Mouse (Mus musculus): ENCODE measurements around the gene Qpctl. TPM values are rescaled to one million over a fixed set of nuclear protein-coding genes. Genes with fewer than 3 reads are reported as not detected.

Gene Qpctl
- polyA plus RNA-seq, 1 experiment from 2014 or later = 6.4 TPM

DNA sequence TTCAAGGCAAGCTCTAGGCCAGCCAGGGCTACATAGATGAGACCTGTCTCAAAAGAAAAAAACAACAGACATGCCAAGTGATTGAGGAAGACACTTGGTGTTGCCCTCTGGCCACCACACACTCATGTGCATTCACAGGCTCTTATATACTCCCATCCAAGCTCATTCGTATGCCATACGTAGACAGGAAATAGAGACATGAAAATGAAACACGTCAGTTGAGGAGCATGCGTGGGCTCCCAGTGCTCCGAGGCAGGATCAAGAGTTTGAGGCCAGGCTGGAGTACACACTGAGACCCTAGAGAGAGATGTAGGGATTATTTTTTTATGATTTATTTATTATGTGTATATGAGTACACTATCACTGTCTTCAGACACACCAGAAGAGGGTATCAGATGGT lies 19.7 kb downstream of the Qpctl start:
- Histone ChIP-seq H3K4me2 (no peak overlapping the region), H3K36me3 (ENCODE audit: control insufficient read depth, insufficient read depth, low read length) (no peaks in the 10 kb centered on the region), H3K27me3 (ENCODE audit: control insufficient read depth, insufficient read depth, low read length) (no peaks in the 10 kb centered on the region), H3K27ac (ENCODE audit: low read depth, low read length) (no peak overlapping the region), H3K4me3 (ENCODE audit: low read depth, low read length) (no peak overlapping the region), H3K4me1 (ENCODE audit: control insufficient read depth, insufficient read depth, low read length) (peaks cover 5% of the 10 kb centered on the region; the same call in 1 of the 2 replicates), H3K9me3 (replicated peaks; ENCODE audit: control insufficient read depth, low read length) (no peaks in the 10 kb centered on the region), H3K9ac (ENCODE audit: low read depth, low read length) (no peak overlapping the region)
- 91% methylated on average over 5 of the region's 5 CpGs for WGBS (ENCODE audit: insufficient replicate concordance)
- no peak for ATAC-seq (replicated peaks; ENCODE audit: insufficient number of reproducible peaks, low FRiP score, low TSS enrichment)

DNA sequence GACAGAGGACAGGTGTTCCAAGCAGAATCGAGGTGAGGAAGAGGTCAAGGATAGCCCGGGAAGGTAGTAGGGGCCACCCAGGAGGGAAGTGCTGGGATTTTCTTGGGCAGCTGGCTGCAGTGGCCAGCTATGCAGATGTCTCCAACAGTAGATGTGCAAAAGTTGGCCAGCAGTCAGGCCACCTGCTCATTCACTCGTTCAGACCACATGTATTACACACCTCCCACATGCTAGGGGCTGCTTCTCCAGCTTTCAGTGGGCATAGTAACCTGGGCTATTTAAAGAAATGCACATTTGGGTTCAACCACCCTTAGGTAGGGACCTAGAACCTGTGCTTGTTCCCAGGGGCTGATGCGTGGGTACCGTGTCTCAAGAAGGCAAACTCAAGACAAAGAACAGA lies 21.3 kb downstream of the Qpctl start:
- H3K9ac ChIP-seq (ENCODE audit: low read depth, low read length) = no peak overlapping the region
- H3K4me2 ChIP-seq = no peak overlapping the region
- 90% methylated on average over 5 of the region's 5 CpGs for WGBS (ENCODE audit: insufficient replicate concordance)
- no peak for ATAC-seq (replicated peaks; ENCODE audit: insufficient number of reproducible peaks, low FRiP score, low TSS enrichment)
- no peaks in the 10 kb centered on the region for H3K9me3 ChIP-seq (replicated peaks; ENCODE audit: control insufficient read depth, low read length)
- H3K4me1 ChIP-seq (ENCODE audit: control insufficient read depth, insufficient read depth, low read length) = peaks cover 5% of the 10 kb centered on the region; the same call in 1 of the 2 replicates
- no peak overlapping the region for H3K27ac ChIP-seq (ENCODE audit: low read depth, low read length)
- H3K27me3 ChIP-seq (ENCODE audit: control insufficient read depth, insufficient read depth, low read length) = no peaks in the 10 kb centered on the region
- H3K36me3 ChIP-seq (ENCODE audit: control insufficient read depth, insufficient read depth, low read length) = no peaks in the 10 kb centered on the region
- no peak overlapping the region for H3K4me3 ChIP-seq (ENCODE audit: low read depth, low read length)

DNA sequence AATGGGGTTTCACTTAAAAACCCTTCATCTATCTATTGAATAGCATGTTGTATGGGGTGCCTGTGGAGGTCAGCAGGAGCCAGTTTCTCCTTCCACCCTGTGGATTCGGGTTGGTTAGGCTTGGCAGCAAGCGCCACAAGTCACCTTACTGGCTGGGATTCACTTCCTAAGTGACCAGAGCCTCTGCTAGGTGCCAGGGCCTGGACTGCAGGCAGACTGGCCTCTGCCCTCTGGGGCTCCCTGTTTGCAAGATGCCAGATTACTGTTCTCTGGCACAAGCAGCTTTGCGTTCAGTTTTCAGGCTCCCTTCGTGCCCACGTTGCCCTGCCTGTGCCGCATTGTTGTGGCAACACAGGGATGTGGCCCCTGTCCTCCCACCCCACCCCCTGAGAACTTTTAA lies 24.4 kb downstream of the Qpctl start:
- peaks cover 8% of the 10 kb centered on the region for H3K4me1 ChIP-seq (ENCODE audit: control insufficient read depth, insufficient read depth, low read length)
- no peak for ATAC-seq (replicated peaks; ENCODE audit: insufficient number of reproducible peaks, low FRiP score, low TSS enrichment)
- H3K4me3 ChIP-seq (ENCODE audit: low read depth, low read length) = no peak overlapping the region
- H3K9ac ChIP-seq (ENCODE audit: low read depth, low read length) = no peak overlapping the region
- H3K4me2 ChIP-seq = no peak overlapping the region
- no peaks in the 10 kb centered on the region for H3K36me3 ChIP-seq (ENCODE audit: control insufficient read depth, insufficient read depth, low read length)
- no peak overlapping the region for H3K27ac ChIP-seq (ENCODE audit: low read depth, low read length)
- H3K27me3 ChIP-seq (ENCODE audit: control insufficient read depth, insufficient read depth, low read length) = no peaks in the 10 kb centered on the region
- no peaks in the 10 kb centered on the region for H3K9me3 ChIP-seq (replicated peaks; ENCODE audit: control insufficient read depth, low read length)
- 90% methylated on average over 6 of the region's 6 CpGs for WGBS (ENCODE audit: insufficient replicate concordance)

DNA sequence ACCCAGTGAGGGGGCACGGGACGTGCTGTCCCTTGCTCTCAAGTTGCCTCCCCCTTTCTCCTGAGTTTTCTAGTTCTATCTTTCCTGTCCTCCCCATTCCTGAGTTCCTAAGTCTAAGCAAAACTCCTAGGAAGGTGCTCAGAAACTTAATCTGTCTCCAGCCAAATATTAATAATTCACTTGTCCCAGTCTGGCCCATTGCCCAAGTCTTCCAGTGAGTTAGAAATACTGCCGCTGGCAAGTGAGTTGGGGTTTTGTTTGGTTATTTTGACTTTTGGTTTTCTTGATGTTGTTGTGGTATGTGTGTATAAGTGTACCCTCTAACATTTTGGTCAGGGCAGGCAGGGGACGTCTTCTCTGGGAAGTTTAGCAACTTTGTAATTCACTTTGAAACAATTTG lies 27.4 kb downstream of the Qpctl start:
- H3K4me3 ChIP-seq (ENCODE audit: low read depth, low read length) = no peak overlapping the region
- no peaks in the 10 kb centered on the region for H3K9me3 ChIP-seq (replicated peaks; ENCODE audit: control insufficient read depth, low read length)
- H3K27ac ChIP-seq (ENCODE audit: low read depth, low read length) = no peak overlapping the region
- H3K4me1 ChIP-seq (ENCODE audit: control insufficient read depth, insufficient read depth, low read length) = peaks cover 13% of the 10 kb centered on the region
- H3K27me3 ChIP-seq (ENCODE audit: control insufficient read depth, insufficient read depth, low read length) = peaks cover 4% of the 10 kb centered on the region; the same call in 1 of the 2 replicates
- WGBS (ENCODE audit: insufficient replicate concordance) = 84% methylated on average over 4 of the region's 4 CpGs
- H3K36me3 ChIP-seq (ENCODE audit: control insufficient read depth, insufficient read depth, low read length) = no peaks in the 10 kb centered on the region
- ATAC-seq (replicated peaks; ENCODE audit: insufficient number of reproducible peaks, low FRiP score, low TSS enrichment) = no peak
- no peak overlapping the region for H3K4me2 ChIP-seq
- H3K9ac ChIP-seq (ENCODE audit: low read depth, low read length) = no peak overlapping the region

DNA sequence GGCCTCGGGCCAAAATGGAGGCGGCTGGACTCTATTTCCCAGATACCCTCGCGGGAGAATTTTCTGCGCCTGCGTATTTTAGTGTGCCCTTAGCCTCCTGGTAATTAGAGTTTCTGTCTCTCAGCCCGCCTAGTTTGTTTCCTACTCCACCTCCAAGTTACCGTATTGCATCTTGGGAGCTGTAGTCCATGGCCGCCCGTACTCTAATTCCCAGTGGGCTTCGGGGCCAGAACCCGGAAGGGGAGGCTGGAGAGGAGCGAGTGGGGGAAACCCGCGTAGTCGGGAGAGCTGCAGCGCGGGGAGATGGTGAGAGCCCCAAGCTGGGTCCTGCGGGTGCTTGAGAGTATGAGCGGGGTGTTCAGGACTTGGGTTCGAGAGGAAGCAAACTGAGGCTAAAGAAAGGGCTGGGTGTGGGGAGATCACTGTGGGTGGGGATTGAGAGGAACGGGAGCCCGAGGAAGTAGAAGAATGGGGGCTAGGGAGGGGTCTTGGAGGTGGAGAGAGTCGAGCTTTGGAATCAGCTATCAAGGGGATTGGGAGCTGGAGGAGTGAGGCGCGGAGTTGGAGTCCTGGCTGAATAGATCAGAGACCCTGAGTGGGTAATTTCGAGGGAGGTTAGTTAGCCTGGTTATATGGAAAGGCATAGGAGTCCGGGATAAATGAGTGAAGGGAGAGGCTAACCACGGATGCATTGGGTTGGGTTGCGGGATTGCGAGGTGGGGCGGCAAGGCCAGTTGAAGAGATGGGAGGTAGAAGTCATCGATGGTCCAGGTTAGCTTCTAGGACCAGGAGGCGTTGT lies 29.3 kb downstream of the Qpctl start, which contains the start of gene Fbxo46:
TSS of gene Fbxo46 (plus strand) at position 229 of the 799 bp plus-strand sequence.
- H3K4me1 ChIP-seq (ENCODE audit: control insufficient read depth, insufficient read depth, low read length) = peaks cover 13% of the 10 kb centered on the region
- H3K4me3 ChIP-seq (ENCODE audit: low read depth, low read length) = peak within 1 kb of the TSS; percentile 58
- ATAC-seq (replicated peaks; ENCODE audit: insufficient number of reproducible peaks, low FRiP score, low TSS enrichment) = peak; percentile 91
- peak within 1 kb of the TSS; percentile 87 for H3K4me2 ChIP-seq
- H3K27me3 ChIP-seq (ENCODE audit: control insufficient read depth, insufficient read depth, low read length) = peaks cover 4% of the 10 kb centered on the region; the same call in 1 of the 2 replicates
- no peaks in the 10 kb centered on the region for H3K36me3 ChIP-seq (ENCODE audit: control insufficient read depth, insufficient read depth, low read length)
- H3K9me3 ChIP-seq (replicated peaks; ENCODE audit: control insufficient read depth, low read length) = no peaks in the 10 kb centered on the region
- peak within 1 kb of the TSS; percentile 76 for H3K9ac ChIP-seq (ENCODE audit: low read depth, low read length)
- WGBS (ENCODE audit: insufficient replicate concordance) = 2% methylated on average over 34 of the region's 34 CpGs
- H3K27ac ChIP-seq (ENCODE audit: low read depth, low read length) = no peak within 1 kb of the TSS

DNA sequence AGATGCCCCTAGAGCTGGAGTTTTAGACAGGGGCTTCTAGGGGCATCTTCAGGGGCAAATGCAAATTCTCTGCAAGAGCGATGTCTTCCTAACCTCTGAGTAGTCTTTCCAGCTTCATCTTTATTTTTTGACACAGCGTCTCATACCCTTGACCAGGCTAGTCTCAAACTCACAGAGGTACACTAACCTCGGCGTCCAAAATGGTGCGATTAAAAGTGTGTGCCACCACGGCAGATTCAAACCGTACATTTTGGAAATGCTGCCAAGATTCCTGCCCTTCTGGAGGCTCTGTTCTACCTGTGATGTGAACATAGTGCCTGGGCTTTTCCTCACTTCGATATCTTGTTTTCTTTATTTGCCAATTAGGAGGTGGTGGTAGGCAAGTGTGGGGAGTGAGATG lies 30.0 kb downstream of the Qpctl start:
- no peak overlapping the region for H3K9ac ChIP-seq (ENCODE audit: low read depth, low read length)
- peaks cover 4% of the 10 kb centered on the region; the same call in 1 of the 2 replicates for H3K27me3 ChIP-seq (ENCODE audit: control insufficient read depth, insufficient read depth, low read length)
- H3K9me3 ChIP-seq (replicated peaks; ENCODE audit: control insufficient read depth, low read length) = no peaks in the 10 kb centered on the region
- no peaks in the 10 kb centered on the region for H3K36me3 ChIP-seq (ENCODE audit: control insufficient read depth, insufficient read depth, low read length)
- H3K27ac ChIP-seq (ENCODE audit: low read depth, low read length) = no peak overlapping the region
- ATAC-seq (replicated peaks; ENCODE audit: insufficient number of reproducible peaks, low FRiP score, low TSS enrichment) = no peak
- 88% methylated on average over 8 of the region's 8 CpGs for WGBS (ENCODE audit: insufficient replicate concordance)
- H3K4me1 ChIP-seq (ENCODE audit: control insufficient read depth, insufficient read depth, low read length) = peaks cover 13% of the 10 kb centered on the region
- no peak overlapping the region for H3K4me3 ChIP-seq (ENCODE audit: low read depth, low read length)
- H3K4me2 ChIP-seq = peak overlapping the region; percentile 87; the same call in 1 of the 2 replicates

DNA sequence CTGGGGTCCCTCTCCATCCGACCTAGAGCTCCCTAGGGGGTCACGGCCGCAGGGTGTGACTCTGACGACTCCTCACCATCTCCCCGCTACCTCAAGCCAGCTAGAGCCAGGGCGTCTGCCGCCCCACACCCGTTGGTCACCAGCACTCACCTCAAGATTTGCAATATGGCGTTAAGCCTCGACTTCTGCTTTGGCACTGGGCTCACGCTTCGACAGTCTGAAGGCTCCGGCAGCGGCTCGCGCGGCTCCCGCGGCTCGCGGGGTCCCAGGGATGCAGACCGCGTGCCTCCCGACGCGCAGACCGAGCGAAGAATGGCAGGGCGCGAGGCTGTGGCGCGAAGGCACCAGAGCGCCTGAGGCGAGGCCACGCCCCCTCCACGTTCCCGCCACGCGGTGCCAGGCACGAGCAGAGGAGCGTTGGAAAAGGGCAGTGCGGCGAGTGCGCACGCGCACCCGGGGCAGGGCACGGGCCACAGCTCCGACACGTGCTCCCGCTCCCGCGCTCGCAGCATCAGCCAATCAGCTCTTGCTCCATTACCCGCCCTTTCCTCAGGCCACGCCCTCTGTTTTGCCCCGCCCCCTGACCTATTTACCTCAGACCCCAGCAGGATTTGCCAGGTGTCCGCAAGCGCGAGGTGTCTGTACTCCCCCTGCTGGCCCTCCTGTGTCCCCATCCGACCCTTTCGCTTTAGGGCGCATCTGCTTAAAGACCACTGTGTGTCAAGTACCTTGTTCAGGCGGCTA lies 30.9 kb downstream of the Qpctl start, which contains the start of gene Gm4969:
TSS of gene Gm4969 (minus strand) at position 341 of the 744 bp plus-strand sequence.
- Histone ChIP-seq H3K27ac (ENCODE audit: low read depth, low read length) (no peak within 1 kb of the TSS), H3K9ac (ENCODE audit: low read depth, low read length) (peak within 1 kb of the TSS; percentile 40; the same call in 1 of the 2 replicates), H3K4me2 (peak within 1 kb of the TSS; percentile 87), H3K27me3 (ENCODE audit: control insufficient read depth, insufficient read depth, low read length) (peaks cover 4% of the 10 kb centered on the region; the same call in 1 of the 2 replicates), H3K4me1 (ENCODE audit: control insufficient read depth, insufficient read depth, low read length) (peaks cover 13% of the 10 kb centered on the region), H3K9me3 (replicated peaks; ENCODE audit: control insufficient read depth, low read length) (no peaks in the 10 kb centered on the region), H3K36me3 (ENCODE audit: control insufficient read depth, insufficient read depth, low read length) (no peaks in the 10 kb centered on the region), H3K4me3 (ENCODE audit: low read depth, low read length) (peak within 1 kb of the TSS; percentile 25)
- 18% methylated on average over 64 of the region's 64 CpGs for WGBS (ENCODE audit: insufficient replicate concordance)
- peak; percentile 39 for ATAC-seq (replicated peaks; ENCODE audit: insufficient number of reproducible peaks, low FRiP score, low TSS enrichment)

DNA sequence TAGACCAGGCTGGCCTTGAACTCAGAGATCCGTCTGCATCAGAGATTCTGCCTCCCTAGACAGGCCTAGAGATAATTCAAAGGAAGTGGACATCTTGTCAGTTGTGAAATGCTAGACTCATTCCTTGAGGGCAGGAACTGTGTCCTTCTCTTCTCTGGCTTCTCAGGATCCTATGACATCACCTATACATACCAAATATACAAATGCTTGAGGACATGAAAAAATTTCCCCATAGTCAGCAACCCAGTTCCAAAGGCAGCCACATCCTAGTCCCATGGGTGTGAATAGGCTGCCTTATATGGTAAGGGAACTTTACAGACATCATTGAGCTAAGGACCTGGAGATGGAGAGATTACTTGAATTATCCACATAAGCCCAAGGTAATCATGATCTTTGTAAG lies 39.5 kb downstream of the Qpctl start:
- no peak overlapping the region for H3K27ac ChIP-seq (ENCODE audit: low read depth, low read length)
- no peaks in the 10 kb centered on the region for H3K27me3 ChIP-seq (ENCODE audit: control insufficient read depth, insufficient read depth, low read length)
- H3K9ac ChIP-seq (ENCODE audit: low read depth, low read length) = no peak overlapping the region
- 0 out of 2 replicates have a peak, but pooled peaks cover 3% of the 10 kb centered on the region for H3K4me1 ChIP-seq (ENCODE audit: control insufficient read depth, insufficient read depth, low read length)
- H3K4me2 ChIP-seq = no peak overlapping the region
- no peak overlapping the region for H3K4me3 ChIP-seq (ENCODE audit: low read depth, low read length)
- no peak for ATAC-seq (replicated peaks; ENCODE audit: insufficient number of reproducible peaks, low FRiP score, low TSS enrichment)
- 68% methylated on average over 1 of the region's 1 CpGs for WGBS (ENCODE audit: insufficient replicate concordance)
- H3K36me3 ChIP-seq (ENCODE audit: control insufficient read depth, insufficient read depth, low read length) = no peaks in the 10 kb centered on the region
- no peaks in the 10 kb centered on the region for H3K9me3 ChIP-seq (replicated peaks; ENCODE audit: control insufficient read depth, low read length)

Measured in heart, embryonic 11.5 days (tissue).